Mouse (Mus musculus) ES-E14 (cell line): ENCODE results near the gene Rpl13a. TPM values are rescaled to one million over a fixed set of nuclear protein-coding genes. Genes with fewer than 3 reads are reported as not detected.

Source experiments
- DNase-seq: peaks from one replicate; pipeline ENCODE4 v3.0.0-alpha.2; 2013; ENCODE audit warnings: low read depth, low spot score
- H3K27ac ChIP-seq: 2 replicates; pipeline ENCODE4 v1.5.1; 2012; ENCODE audit warnings: low read depth, mild to moderate bottlenecking, low read length, moderate library complexity, mixed read lengths; ENCODE audit not compliant: poor library complexity, insufficient read depth, severe bottlenecking
- H3K36me3 ChIP-seq: 2 replicates; pipeline ENCODE4 v1.6.1; 2012; ENCODE audit warnings: mild to moderate bottlenecking, low read length, moderate library complexity, mixed read lengths; ENCODE audit not compliant: control insufficient read depth, poor library complexity, insufficient read depth, severe bottlenecking
- H3K4me1 ChIP-seq, 2 experiments: fragments of 150-350 bp in 1 of 2; sonication (generic) in 1 of 2; 2 replicates each; pipeline ENCODE4 v1.6.1; 2012; ENCODE audit warnings: low read length in 2 of 2, mild to moderate bottlenecking in 1 of 2, mixed read lengths in 1 of 2; ENCODE audit not compliant: control insufficient read depth in 2 of 2, insufficient read depth in 2 of 2, poor library complexity in 1 of 2
- H3K4me3 ChIP-seq, 2 experiments: fragments of 150-350 bp in 1 of 2; sonication (generic) in 1 of 2; 2 replicates each; pipeline ENCODE4 v1.5.1; 2012; ENCODE audit warnings: low read length in 2 of 2, low read depth in 1 of 2, mild to moderate bottlenecking in 1 of 2, mixed read lengths in 1 of 2; ENCODE audit not compliant: insufficient read depth in 1 of 2, poor library complexity in 1 of 2, severe bottlenecking in 1 of 2
- H3K9ac ChIP-seq: 2 replicates; pipeline ENCODE4 v1.6.1; 2012; ENCODE audit warnings: low read depth, mild to moderate bottlenecking, low read length, mixed read lengths; ENCODE audit not compliant: poor library complexity, insufficient read depth, severe bottlenecking
- H3K9me3 ChIP-seq: fragments of 150-350 bp; sonication (generic); 2 replicates; pipeline ENCODE4 v1.6.1; 2012; ENCODE audit warnings: low read depth, mild to moderate bottlenecking, low read length; ENCODE audit not compliant: control insufficient read depth, insufficient read depth
- CHD2 ChIP-seq: IDR thresholded peaks from 2 replicates; pipeline ENCODE4 v1.6.1; 2014; ENCODE audit warnings: mild to moderate bottlenecking, low read depth, low read length, inconsistent platforms
- HCFC1 ChIP-seq: IDR thresholded peaks from 2 replicates; pipeline ENCODE4 v1.6.1; 2012; ENCODE audit warnings: low read length, inconsistent platforms, borderline replicate concordance; ENCODE audit not compliant: insufficient read depth
- MAFK ChIP-seq: IDR thresholded peaks from 2 replicates; pipeline ENCODE4 v1.6.1; 2014; ENCODE audit warnings: mild to moderate bottlenecking, low read depth, low read length, inconsistent platforms; ENCODE audit not compliant: insufficient read depth
- ZC3H11A ChIP-seq: IDR thresholded peaks from 2 replicates; pipeline ENCODE4 v1.6.1; 2012; ENCODE audit warnings: low read depth, mild to moderate bottlenecking, inconsistent platforms, low read length, borderline replicate concordance
- ZNF384 ChIP-seq: IDR thresholded peaks from 2 replicates; pipeline ENCODE4 v1.6.1; 2012; ENCODE audit warnings: low read depth, low read length, inconsistent platforms
- in situ Hi-C, 2 experiments: fragments of 600-800 bp; cut with MboI; formaldehyde crosslinking; loops; one replicate each; pipeline ENCODE4 v1.15.1; 2025; ENCODE audit warnings: low sequenced_read_pairs in 2 of 2, inconsistent platforms in 1 of 2; ENCODE audit not compliant: unreplicated experiment in 2 of 2
- total RNA-seq: library from RNA; depleted of rRNA; stranded (reverse); fragments of 300-350 nt; gene quantifications from 2 replicates; pipeline ENCODE4 v1.2.3, GENCODE M21; 2012

The Rpl13a gene
- total RNA-seq, 1 experiment: 3,971 TPM

GRCm38 (mm10) chr7:45131850-45132249, 3.3 kb upstream of the Rpl13a start:
- Histone ChIP-seq H3K4me3 (peak overlapping the region in 1 of 2 experiments; percentile 44; a peak in 2 of 4 replicates), H3K4me1 (peaks cover 0 to 18% of the 10 kb centered on the region in 2 experiments; a peak in 1 of 4 replicates), H3K36me3 (peaks cover 15% of the 10 kb centered on the region), H3K27ac (no peak overlapping the region), H3K9me3 (no peaks in the 10 kb centered on the region), H3K9ac (peak overlapping the region; percentile 64; the same call in 1 of the 2 replicates)
- no peak for DNase-seq
- no peak for TF ChIP-seq ZNF384
- in situ Hi-C loops: loop anchor here in 1 of 2 experiments (5.0 kb wide), 1 partner anchor 55 kb away; no protein-coding TSS in a partner anchor

GRCm38 (mm10) chr7:45129776-45130512, 1.4 kb upstream of the Rpl13a start:
- TF ChIP-seq MAFK (no peak), HCFC1 (no peak), ZC3H11A (no peak), ZNF384 (no peak), CHD2 (no peak)
- Histone ChIP-seq H3K9ac (peak overlapping the region; percentile 90; the same call in 1 of the 2 replicates), H3K4me1 (peaks cover 0 to 14% of the 10 kb centered on the region in 2 experiments; a peak in 1 of 4 replicates), H3K4me3 (peak overlapping the region; percentile 70 to 80), H3K27ac (peak overlapping the region; percentile 72; the same call in 1 of the 2 replicates), H3K36me3 (peaks cover 32% of the 10 kb centered on the region), H3K9me3 (no peaks in the 10 kb centered on the region)
- in situ Hi-C loops: loop anchor here in 1 of 2 experiments (5.0 kb wide), 1 partner anchor 53 kb away; no protein-coding TSS in a partner anchor
- no peak for DNase-seq

- Histone ChIP-seq H3K9me3 (no peaks in the 10 kb centered on the region), H3K4me1 (peaks cover 0 to 14% of the 10 kb centered on the region in 2 experiments; a peak in 1 of 4 replicates), H3K36me3 (peaks cover 32% of the 10 kb centered on the region), H3K4me3 (peak overlapping the region; percentile 70 to 80), H3K9ac (peak overlapping the region; percentile 90), H3K27ac (peak overlapping the region; percentile 72)
- no peak for TF ChIP-seq ZC3H11A
- TF ChIP-seq CHD2: no peak
- TF ChIP-seq HCFC1: no peak
- no peak for TF ChIP-seq ZNF384
- no peak for TF ChIP-seq MAFK
- in situ Hi-C loops: no loop called here
- no peak for DNase-seq
These were observed 757 bp upstream of the Rpl13a start for GRCm38 (mm10) chr7:45129318-45129717.

GRCm38 (mm10) chr7:45127700-45128224, 799 bp downstream of the Rpl13a start:
- Histone ChIP-seq H3K36me3 (peaks cover 42% of the 10 kb centered on the region), H3K27ac (peak overlapping the region; percentile 96), H3K4me3 (peak overlapping the region; percentile 80 to 99), H3K9ac (peak overlapping the region; percentile 100), H3K9me3 (no peaks in the 10 kb centered on the region), H3K4me1 (peaks cover 0 to 13% of the 10 kb centered on the region in 2 experiments; a peak in 1 of 4 replicates)
- in situ Hi-C loops: no loop called here
- 0 out of 2 replicates have a peak, but pooled peaks have one; percentile 43 for TF ChIP-seq HCFC1
- TF ChIP-seq MAFK: no peak
- no peak for TF ChIP-seq ZC3H11A
- no peak for DNase-seq
